Mouse (Mus musculus): Measurements from ENCODE around the gene Timm8a2. TPM values are rescaled to one million over a fixed set of nuclear protein-coding genes. Genes with fewer than 3 reads are reported as not detected.
A peak's percentile ranks its signal among the peaks of the same experiment; 100 is the strongest.

The Timm8a2 gene
- total RNA-seq, 2 experiments from 2014 or later = not detected

GRCm38 (mm10) chr14:121995557-121995870 is 39.0 kb upstream of the Timm8a2 start:
- no peak overlapping the region for H3K4me3 ChIP-seq
- DNase-seq (ENCODE audit: low spot score in 2 of 2) = no peak
- no peak for TF ChIP-seq CTCF (conservative IDR thresholded peaks at IDR 0.05)
- no peak overlapping the region for H3K27ac ChIP-seq

DNA sequence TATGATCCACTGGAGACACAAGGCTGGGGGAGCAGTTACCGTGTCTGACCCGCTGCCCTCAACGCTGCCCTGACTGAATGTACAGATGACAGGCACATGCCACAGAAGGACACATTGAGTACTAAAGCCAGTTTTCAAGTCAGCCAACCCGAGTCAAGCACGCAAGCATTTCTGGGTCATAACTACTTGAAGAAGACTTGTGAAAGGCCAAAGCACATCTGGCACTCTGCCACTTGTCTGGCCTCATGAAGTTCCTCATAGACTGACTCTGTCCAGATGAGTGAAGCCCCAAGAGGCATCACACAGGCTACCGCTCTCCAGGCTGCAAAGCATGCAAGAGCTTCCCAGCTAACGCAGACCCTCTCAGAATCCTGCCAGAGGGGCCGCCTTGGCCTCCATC is 37.7 kb upstream of the Timm8a2 start:
- H3K4me3 ChIP-seq = no peak overlapping the region
- H3K27ac ChIP-seq = no peak overlapping the region
- DNase-seq (ENCODE audit: low spot score in 2 of 2) = no peak
- no peak for TF ChIP-seq CTCF (conservative IDR thresholded peaks at IDR 0.05)

GRCm38 (mm10) chr14:121999455-121999854 is 35.0 kb upstream of the Timm8a2 start:
- Histone ChIP-seq H3K27ac (no peak overlapping the region), H3K4me3 (no peak overlapping the region)
- no peak for TF ChIP-seq CTCF (conservative IDR thresholded peaks at IDR 0.05)
- DNase-seq (ENCODE audit: low spot score in 2 of 2) = no peak

DNA sequence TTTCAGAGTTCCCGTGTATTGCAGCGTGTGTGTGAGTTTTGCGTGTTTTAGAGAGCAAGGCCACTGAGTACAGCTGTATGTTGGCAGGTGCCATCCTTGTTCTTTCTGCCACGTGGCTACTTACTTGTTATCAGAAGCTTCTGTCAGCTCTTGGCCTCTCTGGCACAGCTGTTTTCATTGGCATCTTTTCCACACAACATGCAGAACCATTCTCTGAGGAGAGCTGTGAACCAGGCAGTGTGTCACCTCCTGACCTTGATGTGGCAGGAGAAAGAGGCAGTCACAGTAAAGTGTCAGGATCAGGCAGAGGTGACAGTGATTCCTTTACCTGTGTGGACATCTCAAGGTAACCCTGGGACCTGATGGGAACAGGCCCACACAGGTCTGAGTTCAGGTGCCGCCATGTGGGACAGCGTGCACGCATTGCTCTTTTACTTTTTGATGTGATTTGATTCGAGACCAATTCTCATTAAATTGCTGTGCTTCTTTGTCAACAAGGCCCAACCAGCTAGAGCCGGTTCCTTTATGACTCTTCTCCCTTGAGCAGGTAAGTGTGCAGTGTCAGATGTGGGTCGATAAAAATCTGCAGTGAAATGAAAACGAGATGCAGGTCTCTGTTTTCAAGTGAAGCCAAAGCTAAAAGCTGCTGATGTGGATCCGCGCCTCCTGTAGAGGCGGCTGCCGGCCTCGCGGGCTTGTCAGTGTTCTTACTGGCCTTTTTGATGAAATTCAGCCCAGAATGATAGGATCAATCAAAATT is 33.9 kb upstream of the Timm8a2 start:
- Histone ChIP-seq H3K27ac (no peak overlapping the region), H3K4me3 (no peak overlapping the region)
- DNase-seq (ENCODE audit: low spot score in 2 of 2) = no peak
- no peak for TF ChIP-seq CTCF (conservative IDR thresholded peaks at IDR 0.05)

DNA sequence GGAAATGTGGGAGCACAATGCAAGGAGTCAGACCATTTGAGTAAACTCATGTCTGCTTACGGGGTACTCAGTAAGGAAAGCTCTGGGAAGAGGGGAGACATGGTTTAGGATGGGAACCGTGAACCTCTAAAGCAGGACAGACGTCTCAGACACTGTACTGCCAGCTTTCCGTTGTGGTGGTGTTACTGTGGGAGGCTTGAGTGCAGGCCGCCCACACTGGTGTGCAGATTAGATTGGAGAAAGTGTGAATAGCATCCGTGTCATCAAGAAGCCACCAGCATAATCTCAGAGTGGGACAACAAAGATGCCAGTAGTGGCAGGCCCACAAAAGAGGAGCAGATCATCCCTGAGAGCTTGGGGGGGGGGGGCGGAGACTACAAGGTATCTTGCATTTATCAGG is 32.2 kb upstream of the Timm8a2 start:
- Histone ChIP-seq H3K27ac (no peak overlapping the region), H3K4me3 (no peak overlapping the region)
- no peak for DNase-seq (ENCODE audit: low spot score in 2 of 2)
- TF ChIP-seq CTCF (conservative IDR thresholded peaks at IDR 0.05) = no peak

DNA sequence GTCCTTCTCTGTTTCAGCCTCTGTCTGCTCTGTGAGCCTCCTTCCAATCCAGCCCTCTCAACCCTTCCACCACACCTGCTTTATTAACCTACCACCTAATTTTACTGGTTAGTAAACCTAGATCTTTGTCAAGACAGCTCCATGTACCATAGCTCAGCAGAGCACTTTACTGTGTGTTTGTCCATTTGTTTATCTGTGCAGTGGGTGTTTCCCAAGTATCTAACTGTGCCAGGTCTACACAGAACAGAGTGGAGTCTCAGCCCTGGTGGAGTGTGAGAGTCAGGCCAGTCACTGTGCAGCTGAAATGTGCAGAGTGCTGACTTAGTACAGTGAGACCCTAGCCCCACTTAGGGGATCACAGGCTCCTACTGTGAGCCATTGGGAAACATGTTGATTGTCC is 30.7 kb upstream of the Timm8a2 start:
- no peak for TF ChIP-seq CTCF (conservative IDR thresholded peaks at IDR 0.05)
- DNase-seq (ENCODE audit: low spot score in 2 of 2) = no peak
- H3K4me3 ChIP-seq = no peak overlapping the region
- no peak overlapping the region for H3K27ac ChIP-seq

DNA sequence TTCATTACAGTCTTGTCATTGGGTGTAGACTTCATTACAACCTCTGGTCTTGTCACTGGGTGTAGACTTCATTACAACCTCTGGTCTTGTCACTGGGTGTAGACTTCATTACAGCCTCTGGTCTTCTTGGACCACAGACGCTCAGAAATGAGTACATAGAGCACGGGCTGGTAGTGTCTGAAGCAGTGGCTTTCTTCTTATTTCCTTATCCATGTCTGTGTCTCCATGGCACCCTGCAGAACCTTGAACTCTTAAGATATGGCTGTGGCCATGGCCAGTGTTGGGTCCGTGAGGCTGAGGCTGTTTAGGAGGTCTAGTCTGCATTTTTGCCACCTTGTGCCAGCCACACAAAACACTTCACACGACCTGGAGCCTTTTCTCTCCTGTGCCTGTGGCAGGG is 26.2 kb upstream of the Timm8a2 start:
- no peak for DNase-seq (ENCODE audit: low spot score in 2 of 2)
- H3K4me3 ChIP-seq = no peak overlapping the region
- no peak for TF ChIP-seq CTCF (conservative IDR thresholded peaks at IDR 0.05)
- H3K27ac ChIP-seq = no peak overlapping the region

DNA sequence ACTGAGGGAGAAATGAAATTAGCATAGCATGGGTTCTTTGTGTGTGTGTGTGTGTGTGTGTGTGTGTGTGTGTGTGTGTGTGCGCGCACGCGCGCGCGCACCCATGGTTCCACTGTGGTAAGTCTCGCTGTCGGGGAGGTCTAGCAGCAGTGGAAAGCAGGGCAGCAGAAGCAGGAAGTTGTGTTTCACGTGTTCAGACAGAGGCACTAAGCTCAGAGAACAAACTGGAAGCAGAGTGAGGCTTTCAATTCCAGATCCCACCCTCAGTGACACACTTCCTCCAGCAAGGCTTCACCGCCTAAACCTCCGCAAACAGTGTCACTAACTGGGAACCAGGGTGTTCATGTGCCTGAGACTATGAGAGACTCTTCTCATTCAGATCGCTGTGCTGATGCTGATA is 25.0 kb upstream of the Timm8a2 start:
- no peak for TF ChIP-seq CTCF (conservative IDR thresholded peaks at IDR 0.05)
- Histone ChIP-seq H3K27ac (no peak overlapping the region), H3K4me3 (no peak overlapping the region)
- DNase-seq (ENCODE audit: low spot score in 2 of 2) = no peak

DNA sequence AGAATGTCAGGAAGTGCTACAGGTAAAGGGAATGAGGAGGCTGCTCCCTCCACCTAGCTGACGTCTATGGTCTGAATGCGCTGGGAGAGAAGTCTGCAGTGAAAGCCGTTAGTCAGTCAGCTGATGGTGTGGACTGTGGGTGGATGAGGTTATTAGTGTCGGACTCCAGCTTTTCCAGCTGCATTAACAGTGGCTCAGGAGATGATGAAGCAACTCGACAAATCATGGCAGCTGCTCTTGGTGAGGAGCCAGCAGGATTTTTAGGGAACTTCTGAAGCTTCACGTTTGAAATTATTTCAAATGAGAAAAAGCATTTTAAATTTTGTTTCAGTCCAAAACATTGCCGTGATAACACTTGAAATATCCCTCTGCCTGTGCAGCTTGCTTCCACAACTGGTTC is 24.2 kb upstream of the Timm8a2 start:
- no peak for TF ChIP-seq CTCF (conservative IDR thresholded peaks at IDR 0.05)
- peak overlapping the region; percentile 46; the same call in 1 of the 2 replicates for H3K27ac ChIP-seq
- H3K4me3 ChIP-seq = no peak overlapping the region
- DNase-seq (ENCODE audit: low spot score in 2 of 2) = no peak

- H3K27ac ChIP-seq = no peak overlapping the region
- H3K4me3 ChIP-seq = no peak overlapping the region
- no peak for TF ChIP-seq CTCF (conservative IDR thresholded peaks at IDR 0.05)
- DNase-seq (ENCODE audit: low spot score in 2 of 2) = no peak
Measured at GRCm38 (mm10) chr14:122011768-122012167, 22.7 kb upstream of the Timm8a2 start.

- TF ChIP-seq CTCF (conservative IDR thresholded peaks at IDR 0.05) = no peak
- no peak for DNase-seq (ENCODE audit: low spot score in 2 of 2)
- H3K4me3 ChIP-seq = no peak overlapping the region
Measured at GRCm38 (mm10) chr14:122012193-122012592, 22.3 kb upstream of the Timm8a2 start.

DNA sequence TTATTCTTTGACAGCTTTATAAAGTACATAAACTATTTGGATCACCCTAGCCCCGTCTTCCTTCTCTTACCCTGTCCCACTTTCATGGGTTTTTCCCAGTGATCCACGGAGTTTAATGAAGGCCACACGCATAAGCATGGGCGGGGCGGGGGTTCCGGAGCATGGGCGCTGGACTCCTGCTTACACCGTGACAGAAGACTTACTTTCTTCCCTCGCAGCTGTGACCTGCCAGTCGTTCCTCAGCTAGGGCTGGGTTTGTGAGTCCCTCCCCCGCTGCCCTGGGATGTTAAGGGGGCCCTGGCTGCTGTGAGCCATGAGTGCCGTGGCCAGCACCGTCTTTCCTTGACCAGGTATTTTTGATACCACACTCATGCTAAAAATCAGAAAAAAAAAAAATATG is 21.7 kb upstream of the Timm8a2 start:
- DNase-seq (ENCODE audit: low spot score in 2 of 2) = no peak
- Histone ChIP-seq H3K27ac (no peak overlapping the region), H3K4me3 (no peak overlapping the region)
- no peak for TF ChIP-seq CTCF (conservative IDR thresholded peaks at IDR 0.05)

More at GRCm38 (mm10) chr14:122012193-122012592, 22.3 kb upstream of the Timm8a2 start:
- H3K27ac ChIP-seq = no peak overlapping the region

DNA sequence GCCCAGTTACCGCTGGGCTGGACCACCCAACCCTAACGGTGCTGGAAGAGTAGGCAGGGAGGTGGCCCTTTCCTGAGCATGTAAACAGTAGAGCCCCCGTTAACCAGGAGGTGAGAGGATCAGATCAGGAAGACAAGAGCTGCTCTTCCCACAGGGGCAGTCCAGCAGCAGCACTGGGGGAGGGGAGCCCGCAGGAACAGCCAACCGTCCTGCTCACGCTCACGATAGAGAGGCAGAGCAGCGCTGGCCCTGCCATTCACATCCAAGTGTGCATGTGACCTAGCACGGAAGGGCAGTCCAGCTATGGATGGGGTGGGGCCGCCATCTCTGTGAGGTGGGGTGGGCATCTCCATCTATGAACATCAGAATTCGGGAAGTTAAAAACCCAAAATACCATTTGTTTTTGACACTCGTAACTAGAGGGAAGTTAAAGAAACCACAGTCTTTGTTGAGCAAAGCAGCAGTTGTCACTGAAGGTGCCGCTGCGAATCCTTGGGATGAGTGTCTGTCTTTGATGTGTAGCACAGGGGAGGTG is 21.0 kb upstream of the Timm8a2 start:
- Histone ChIP-seq H3K27ac (no peak overlapping the region), H3K4me3 (no peak overlapping the region)
- no peak for DNase-seq (ENCODE audit: low spot score in 2 of 2)
- no peak for TF ChIP-seq CTCF (conservative IDR thresholded peaks at IDR 0.05)

GRCm38 (mm10) chr14:122017958-122018357 is 16.5 kb upstream of the Timm8a2 start:
- no peak for TF ChIP-seq CTCF (conservative IDR thresholded peaks at IDR 0.05)
- DNase-seq (ENCODE audit: low spot score in 2 of 2) = no peak
- Histone ChIP-seq H3K4me3 (no peak overlapping the region), H3K27ac (no peak overlapping the region)

Data from layer of hippocampus, adult 2 months (tissue).